Mouse (Mus musculus) 3T3-L1 (cell line): Measurements from ENCODE around the gene Phox2a.
A peak's percentile ranks its signal among the peaks of the same experiment; 100 is the strongest.

Source experiments
- DNase-seq: peaks from one replicate; pipeline ENCODE4 v3.0.0-alpha.2; 2015; ENCODE audit warnings: low read depth, low spot score

Phox2a gene

DNA sequence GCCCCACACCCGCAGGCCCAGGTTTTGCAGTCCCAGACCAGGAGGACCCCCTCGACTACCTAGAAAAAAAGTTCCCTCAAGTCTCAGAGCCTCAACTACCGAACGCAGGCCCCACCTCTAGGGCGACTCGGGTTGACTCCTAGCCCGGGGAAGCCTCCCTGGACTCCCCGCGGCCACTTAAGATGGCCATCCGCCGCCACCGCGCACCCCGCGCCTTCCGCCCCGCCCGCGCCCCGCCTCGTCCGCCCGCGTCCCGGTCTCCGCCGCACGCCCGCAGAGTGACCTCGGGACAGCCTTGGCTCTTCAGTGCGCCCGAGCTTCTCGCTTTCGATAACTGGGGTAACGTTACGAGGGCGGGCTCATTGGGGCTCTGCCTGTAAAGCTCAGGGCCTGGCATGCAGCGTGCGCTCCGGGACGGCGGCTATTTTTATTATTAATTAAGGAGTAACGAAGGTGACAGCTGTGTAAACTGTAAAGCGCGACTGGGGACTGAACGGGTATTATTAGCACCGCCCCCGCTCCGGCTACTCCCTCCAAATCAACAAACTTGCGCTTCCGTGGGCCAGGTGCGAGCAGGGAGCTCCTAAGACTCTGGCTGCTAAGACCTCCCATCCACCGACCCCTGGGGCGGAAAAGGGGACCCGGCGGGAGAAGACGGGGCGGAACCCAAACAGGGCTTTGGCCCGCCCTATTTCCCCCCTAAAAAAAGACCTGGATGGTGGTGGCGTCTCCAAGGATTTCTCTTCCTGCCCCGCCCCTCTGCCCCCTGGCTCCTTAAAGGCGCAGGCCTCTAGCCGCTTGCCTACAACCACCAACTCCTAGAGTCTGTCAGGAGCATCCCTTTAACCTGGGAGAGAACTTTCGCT, 19.7 kb downstream of the Phox2a start, which contains the start of gene Inppl1:
TSS of gene Inppl1 (minus strand) at position 624 of the 866 bp plus-strand sequence.
- peak; percentile 85 for DNase-seq

- no peak for DNase-seq
Measured at GRCm38 (mm10) chr7:101844186-101844585, 26.1 kb downstream of the Phox2a start.

- no peak for DNase-seq
Measured at GRCm38 (mm10) chr7:101847934-101848333, 29.8 kb downstream of the Phox2a start.

DNA sequence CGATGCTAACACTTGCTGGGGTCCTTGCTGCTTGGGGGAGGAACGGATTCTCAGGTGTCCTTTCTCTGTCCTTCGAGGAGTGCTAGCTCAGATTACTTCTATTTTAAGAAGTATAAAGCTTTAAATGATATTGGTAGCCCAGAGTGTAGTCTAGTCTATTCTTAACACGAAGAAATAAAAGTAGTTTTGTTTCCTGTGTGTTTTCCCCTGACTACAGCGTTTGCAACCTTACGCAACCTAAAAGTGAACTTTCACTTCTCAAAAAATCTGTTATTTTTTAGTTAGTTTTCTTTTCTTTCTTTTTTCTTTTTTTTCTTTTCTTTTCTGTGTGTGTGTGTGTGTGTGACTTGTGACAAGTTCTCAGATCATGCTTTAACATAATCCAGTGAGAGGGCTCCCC, 33.6 kb downstream of the Phox2a start:
- DNase-seq, result no peak

DNA sequence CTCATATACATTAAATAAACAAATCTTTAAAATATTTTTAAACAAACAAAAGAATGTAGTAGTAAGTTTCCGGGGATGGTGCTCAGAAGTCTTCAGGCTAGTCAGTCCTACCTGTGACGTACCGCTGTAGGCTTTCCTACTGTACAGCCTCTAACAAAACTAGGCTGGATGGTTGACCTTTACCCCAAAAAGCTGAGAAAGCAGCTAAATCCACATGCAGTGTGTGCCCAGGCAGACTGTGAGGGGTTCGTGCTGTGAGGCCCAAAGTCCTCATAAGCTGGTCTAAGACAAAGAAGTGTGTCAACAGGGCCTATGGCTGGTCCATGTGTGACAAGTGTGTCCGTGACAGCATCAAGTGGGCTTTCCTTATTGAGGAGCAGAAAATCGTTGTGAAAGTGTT, 34.7 kb downstream of the Phox2a start:
- DNase-seq, result no peak

GRCm38 (mm10) chr7:101853816-101854215, 35.7 kb downstream of the Phox2a start:
- peak; percentile 74 for DNase-seq

GRCm38 (mm10) chr7:101857094-101857493, 39.0 kb downstream of the Phox2a start, which contains the start of gene Folr2:
Folr2 (minus strand) TSS chr7:101857194.
- DNase-seq, result no peak

DNA sequence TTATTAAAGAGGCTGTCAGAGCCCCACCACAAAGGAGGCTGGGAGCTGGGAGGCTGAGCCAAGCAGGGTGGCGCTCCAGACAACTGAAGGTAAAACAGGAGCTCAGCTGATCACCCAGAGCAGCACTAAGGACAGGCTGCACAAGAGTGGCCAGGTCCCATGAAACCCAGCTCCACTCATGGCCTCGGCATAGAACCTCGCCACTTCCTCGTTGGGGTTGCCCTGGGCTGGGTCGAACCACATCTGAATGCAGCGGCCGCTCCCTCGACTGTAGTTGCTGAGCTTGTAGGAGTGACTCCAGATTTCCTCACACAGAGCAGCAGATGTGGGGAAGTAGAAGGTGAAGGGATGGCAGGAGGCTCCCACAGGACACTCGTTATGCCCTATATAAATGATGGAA, 40.2 kb downstream of the Phox2a start:
- DNase-seq, result no peak

DNA sequence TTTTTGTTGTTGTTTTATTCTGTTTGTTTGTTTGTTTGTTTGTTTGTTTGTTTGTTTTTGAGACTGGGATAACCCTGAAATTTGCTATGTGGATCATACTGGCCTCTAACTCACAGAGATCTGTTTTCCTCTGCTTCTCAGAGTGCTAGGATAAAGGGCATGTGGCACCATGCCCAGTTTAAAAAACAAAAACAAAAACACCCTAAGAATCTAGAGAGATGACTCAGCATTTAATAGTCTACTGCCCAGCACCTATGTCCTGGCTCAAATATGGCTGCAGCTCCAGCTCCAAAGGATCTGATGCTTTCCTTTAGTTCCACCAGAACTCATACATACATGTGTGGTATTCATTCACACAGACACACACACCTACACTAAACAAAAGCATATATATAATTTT, 42.9 kb downstream of the Phox2a start:
- DNase-seq, result peak; percentile 68

- no peak for DNase-seq
Measured at GRCm38 (mm10) chr7:101862291-101862690, 44.2 kb downstream of the Phox2a start.

- no peak for DNase-seq
Measured at GRCm38 (mm10) chr7:101863415-101863814, 45.3 kb downstream of the Phox2a start, which contains the start of gene Anapc15. Anapc15 (plus strand) TSS chr7:101863715.

DNA sequence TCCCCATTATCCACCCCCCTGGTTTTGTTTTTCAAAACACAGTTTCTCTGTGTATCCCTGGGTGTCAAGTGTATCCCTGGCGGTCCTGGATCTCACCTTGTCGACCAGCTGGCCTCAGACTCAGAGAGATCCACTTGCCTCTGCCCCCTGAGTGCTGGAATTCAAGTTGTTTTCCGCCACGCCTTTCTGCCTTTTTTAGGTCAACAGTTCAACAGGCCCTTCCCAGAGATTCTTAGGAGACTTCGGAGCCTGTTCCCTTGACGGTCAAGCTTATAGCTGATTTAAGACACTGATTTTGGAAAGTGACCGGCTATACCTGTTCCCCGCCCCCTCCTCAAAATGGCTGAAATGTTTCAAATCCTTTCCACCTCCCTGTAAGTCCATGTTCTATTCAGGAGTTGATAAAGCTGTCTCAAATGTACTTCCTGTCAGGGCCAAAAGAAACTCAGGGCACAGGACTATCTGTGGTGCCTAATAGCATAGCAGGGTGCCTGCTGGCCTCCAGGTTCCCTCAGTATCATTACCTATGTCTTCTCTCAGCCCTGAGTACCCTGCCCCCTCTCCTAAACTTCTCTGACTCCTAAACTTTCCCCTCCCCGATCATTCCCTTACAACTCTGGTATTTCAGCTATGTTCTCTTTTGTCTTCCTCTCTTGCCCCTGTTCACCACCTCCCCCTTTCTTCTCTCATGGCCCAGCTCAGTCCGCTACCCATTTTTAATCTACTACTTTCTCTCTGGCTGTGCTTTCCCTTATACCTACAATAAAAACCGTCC, 48.6 kb downstream of the Phox2a start:
- no peak for DNase-seq

- DNase-seq, result no peak
Measured at GRCm38 (mm10) chr7:101867482-101867881, 49.4 kb downstream of the Phox2a start.

DNA sequence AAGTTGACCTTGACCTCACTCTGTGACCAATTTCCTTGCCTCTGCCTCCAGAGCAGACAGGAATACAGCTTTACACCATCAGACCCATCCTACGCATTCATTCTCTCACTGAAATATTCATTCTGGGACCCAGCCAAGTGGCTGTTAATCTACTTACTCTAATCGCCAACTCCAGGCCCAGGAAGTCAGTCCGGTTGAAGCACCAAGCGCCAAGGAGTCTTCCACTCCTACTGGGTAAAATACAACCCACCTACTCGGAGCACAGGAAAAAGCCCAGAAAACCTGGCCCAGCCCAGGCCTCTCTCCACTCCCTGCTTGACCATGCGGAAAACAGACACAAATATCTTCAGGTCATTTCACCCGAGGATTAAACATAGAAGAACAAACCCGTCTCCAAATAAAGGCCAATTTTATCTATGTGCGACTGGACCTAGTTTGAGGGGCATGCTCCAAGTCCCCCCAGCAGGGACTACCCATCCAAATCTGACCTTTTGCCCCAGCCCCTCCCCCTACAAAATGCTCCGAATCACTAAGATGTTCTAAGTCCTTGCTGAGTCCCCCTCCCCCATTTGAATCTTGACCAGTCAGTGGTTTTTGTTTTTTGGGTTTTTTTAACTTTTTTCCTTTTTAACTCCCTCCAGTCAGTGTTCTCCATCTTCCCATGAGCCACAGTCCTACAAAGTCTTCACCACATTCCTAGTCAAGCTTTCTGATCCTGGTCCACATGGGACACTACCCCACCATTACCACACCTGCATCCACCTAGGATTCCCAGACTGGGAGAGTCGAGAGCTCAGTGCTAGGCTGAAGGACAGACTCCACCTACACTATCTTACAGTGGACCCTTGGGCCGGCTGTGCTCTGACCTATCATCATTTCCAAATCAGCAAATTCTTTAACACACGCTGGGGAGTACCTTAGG, 50.4 kb downstream of the Phox2a start:
- no peak for DNase-seq

DNA sequence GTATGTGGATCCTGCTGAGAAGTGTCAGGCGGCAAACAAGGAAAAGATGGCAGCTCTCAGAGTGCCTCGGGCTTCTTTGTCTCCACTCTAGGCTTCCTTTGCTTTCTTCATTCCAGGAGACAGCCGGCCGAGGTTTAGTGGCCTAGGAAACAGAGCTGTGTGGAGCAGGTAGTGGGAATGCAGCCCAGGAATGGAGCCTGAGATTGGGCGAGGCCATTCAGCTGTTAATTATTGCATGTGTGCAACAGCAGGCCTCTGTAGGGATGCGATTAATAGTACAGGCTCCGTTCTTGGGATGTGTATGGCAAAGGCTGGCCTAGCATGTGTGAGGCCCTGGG, 51.0 kb downstream of the Phox2a start:
- no peak for DNase-seq

- no peak for DNase-seq
Measured at GRCm38 (mm10) chr7:101870629-101871028, 52.5 kb downstream of the Phox2a start, which contains the start of gene Folr1. Folr1 (minus strand) TSS chr7:101870788.

DNA sequence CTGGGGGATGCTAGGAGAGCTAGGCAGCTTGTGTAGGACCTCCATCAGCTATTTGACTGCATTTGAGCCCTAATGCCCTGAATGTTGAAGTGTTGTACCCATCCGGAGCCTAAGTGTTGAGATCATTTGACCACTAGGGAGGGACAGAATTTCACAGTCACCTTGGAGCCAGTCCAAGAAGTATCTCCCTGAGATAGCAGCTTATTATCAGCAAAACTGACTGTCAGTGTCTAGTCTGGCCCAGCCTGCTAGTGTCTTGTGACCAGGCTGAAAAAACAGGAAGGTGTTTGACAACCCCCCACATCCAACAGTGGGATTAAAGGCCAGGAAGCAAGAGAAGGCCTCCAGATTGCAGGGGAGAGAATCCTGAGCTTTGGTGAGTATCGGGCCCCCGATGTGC, 53.2 kb downstream of the Phox2a start:
- peak; percentile 15 for DNase-seq
